Mouse (Mus musculus) limb, embryonic 12.5 days (tissue): ENCODE measurements around the gene Anxa4. TPM values are rescaled to one million over a fixed set of nuclear protein-coding genes. Genes with fewer than 3 reads are reported as not detected.

Experiments
- ATAC-seq: fragments of 200-750 bp; cut with Nextera tagmentation; 2 replicates; pipeline ENCODE4 v1.8.0; 2017; ENCODE audit warnings: low read depth, moderate TSS enrichment; ENCODE audit not compliant: insufficient number of reproducible peaks, insufficient read depth, low FRiP score, low TSS enrichment
- H3K27ac ChIP-seq: fragments of 300-500 bp; sonication (generic); 2 replicates; pipeline ENCODE4 v1.5.1; 2016; ENCODE audit warnings: mild to moderate bottlenecking, moderate library complexity
- H3K27me3 ChIP-seq: fragments of 300-500 bp; sonication (generic); 2 replicates; pipeline ENCODE4 v1.6.1; 2016; ENCODE audit warnings: mild to moderate bottlenecking, moderate library complexity
- H3K36me3 ChIP-seq: fragments of 300-500 bp; sonication (generic); 2 replicates; pipeline ENCODE4 v1.6.1; 2016; ENCODE audit warnings: mild to moderate bottlenecking, moderate library complexity
- H3K4me1 ChIP-seq: fragments of 300-500 bp; sonication (generic); replicated peaks from 2 replicates; pipeline ENCODE4 v1.6.1; 2016
- H3K4me2 ChIP-seq: fragments of 300-500 bp; sonication (generic); 2 replicates; pipeline ENCODE4 v1.6.1; 2016; ENCODE audit warnings: mild to moderate bottlenecking, moderate library complexity
- H3K4me3 ChIP-seq: fragments of 300-500 bp; sonication (generic); replicated peaks from 2 replicates; pipeline ENCODE4 v1.5.1; 2016; ENCODE audit warnings: mild to moderate bottlenecking
- H3K9ac ChIP-seq: fragments of 300-500 bp; sonication (generic); replicated peaks from 2 replicates; pipeline ENCODE4 v1.6.1; 2016; ENCODE audit warnings: mild to moderate bottlenecking, moderate library complexity
- H3K9me3 ChIP-seq: fragments of 300-500 bp; sonication (generic); 2 replicates; pipeline ENCODE4 v1.6.1; 2016; ENCODE audit warnings: mild to moderate bottlenecking, moderate library complexity
- WGBS: fragments of 180-500 bp; shearing (Covaris S2); methylation state at CpG from one replicate; pipeline ENCODE4 v1.1.7; 2016; 5-methylcytosine and 5-hydroxymethylcytosine counted together
- polyA plus RNA-seq: library from polyadenylated mRNA; unstranded; fragments of >200 nt; fragmentation: Nextera tagmentation; extraction: Ambion mirVana; gene quantifications from 2 replicates; pipeline ENCODE4 v1.2.1, GENCODE M21; 2016

Gene Anxa4
- polyA plus RNA-seq, 1 experiment from 2014 or later: 17.9 TPM

- Histone ChIP-seq H3K27me3 (peaks cover 12% of the 10 kb centered on the region; the same call in 1 of the 2 replicates), H3K4me2 (no peak overlapping the region), H3K4me1 (0 out of 2 replicates have a peak, but pooled peaks cover 3% of the 10 kb centered on the region), H3K9ac (no peak overlapping the region), H3K27ac (no peak overlapping the region), H3K4me3 (no peak overlapping the region), H3K9me3 (no peaks in the 10 kb centered on the region), H3K36me3 (no peaks in the 10 kb centered on the region)
- WGBS: 31% methylated on average over 11 of the region's 11 CpGs
- no peak for ATAC-seq
These were observed 8.0 kb upstream of the Anxa4 start for GRCm38 (mm10) chr6:86801431-86801830.

GRCm38 (mm10) chr6:86800467-86800866 is 7.1 kb upstream of the Anxa4 start:
- Histone ChIP-seq H3K27me3 (peaks cover 19% of the 10 kb centered on the region), H3K4me2 (no peak overlapping the region), H3K36me3 (no peaks in the 10 kb centered on the region), H3K9me3 (no peaks in the 10 kb centered on the region), H3K9ac (no peak overlapping the region), H3K27ac (no peak overlapping the region), H3K4me3 (no peak overlapping the region), H3K4me1 (0 out of 2 replicates have a peak, but pooled peaks cover 3% of the 10 kb centered on the region)
- no peak for ATAC-seq
- 88% methylated on average over 3 of the region's 3 CpGs for WGBS

- Histone ChIP-seq H3K4me3 (no peak overlapping the region), H3K4me2 (no peak overlapping the region), H3K36me3 (no peaks in the 10 kb centered on the region), H3K27ac (no peak overlapping the region), H3K9ac (no peak overlapping the region), H3K4me1 (0 out of 2 replicates have a peak, but pooled peaks cover 5% of the 10 kb centered on the region), H3K27me3 (peaks cover 44% of the 10 kb centered on the region), H3K9me3 (no peaks in the 10 kb centered on the region)
- no peak for ATAC-seq
- WGBS: 56% methylated on average over 4 of the region's 4 CpGs
These were observed 4.1 kb upstream of the Anxa4 start for GRCm38 (mm10) chr6:86797455-86797854.

GRCm38 (mm10) chr6:86793957-86794356 is 573 bp upstream of the Anxa4 start:
- no peaks in the 10 kb centered on the region for H3K36me3 ChIP-seq
- WGBS: 52% methylated on average over 5 of the region's 5 CpGs
- no peak overlapping the region for H3K9ac ChIP-seq
- H3K4me1 ChIP-seq: 0 out of 2 replicates have a peak, but pooled peaks cover 5% of the 10 kb centered on the region
- H3K9me3 ChIP-seq: no peaks in the 10 kb centered on the region
- no peak overlapping the region for H3K27ac ChIP-seq
- H3K4me2 ChIP-seq: peak overlapping the region; percentile 99
- no peak for ATAC-seq
- peak overlapping the region; percentile 66; the same call in 1 of the 2 replicates for H3K4me3 ChIP-seq
- H3K27me3 ChIP-seq: peaks cover 59% of the 10 kb centered on the region

GRCm38 (mm10) chr6:86790351-86790943 is 2.9 kb downstream of the Anxa4 start:
- Histone ChIP-seq H3K4me2 (no peak overlapping the region), H3K4me1 (0 out of 2 replicates have a peak, but pooled peaks cover 9% of the 10 kb centered on the region), H3K27me3 (peaks cover 39% of the 10 kb centered on the region), H3K36me3 (no peaks in the 10 kb centered on the region), H3K27ac (no peak overlapping the region), H3K4me3 (no peak overlapping the region), H3K9ac (no peak overlapping the region), H3K9me3 (no peaks in the 10 kb centered on the region)
- WGBS: 86% methylated on average over 10 of the region's 10 CpGs
- ATAC-seq: no peak

- Histone ChIP-seq H3K4me1 (0 out of 2 replicates have a peak, but pooled peaks cover 9% of the 10 kb centered on the region), H3K4me3 (no peak overlapping the region), H3K4me2 (no peak overlapping the region), H3K27me3 (peaks cover 23% of the 10 kb centered on the region), H3K9me3 (no peaks in the 10 kb centered on the region), H3K9ac (no peak overlapping the region), H3K27ac (no peak overlapping the region), H3K36me3 (no peaks in the 10 kb centered on the region)
- no peak for ATAC-seq
- WGBS: 85% methylated on average over 4 of the region's 4 CpGs
These were observed 5.1 kb downstream of the Anxa4 start for GRCm38 (mm10) chr6:86788242-86788641.

- no peak for ATAC-seq
- H3K9ac ChIP-seq: no peak overlapping the region
- H3K4me2 ChIP-seq: no peak overlapping the region
- H3K4me3 ChIP-seq: no peak overlapping the region
- H3K36me3 ChIP-seq: no peaks in the 10 kb centered on the region
- no peak overlapping the region for H3K27ac ChIP-seq
- peaks cover 6% of the 10 kb centered on the region for H3K27me3 ChIP-seq
- H3K9me3 ChIP-seq: no peaks in the 10 kb centered on the region
- WGBS: 92% methylated on average over 3 of the region's 3 CpGs
- H3K4me1 ChIP-seq: 0 out of 2 replicates have a peak, but pooled peaks cover 4% of the 10 kb centered on the region
These were observed 6.8 kb downstream of the Anxa4 start for GRCm38 (mm10) chr6:86786545-86786944.

GRCm38 (mm10) chr6:86784739-86785138 is 8.6 kb downstream of the Anxa4 start:
- no peaks in the 10 kb centered on the region for H3K27me3 ChIP-seq
- WGBS: 83% methylated on average over 3 of the region's 3 CpGs
- no peak overlapping the region for H3K9ac ChIP-seq
- H3K4me2 ChIP-seq: no peak overlapping the region
- H3K9me3 ChIP-seq: no peaks in the 10 kb centered on the region
- ATAC-seq: no peak
- no peaks in the 10 kb centered on the region for H3K36me3 ChIP-seq
- 0 out of 2 replicates have a peak, but pooled peaks cover 4% of the 10 kb centered on the region for H3K4me1 ChIP-seq
- no peak overlapping the region for H3K27ac ChIP-seq
- H3K4me3 ChIP-seq: no peak overlapping the region

GRCm38 (mm10) chr6:86782342-86782741 is 11.0 kb downstream of the Anxa4 start:
- Histone ChIP-seq H3K4me2 (no peak overlapping the region), H3K36me3 (no peaks in the 10 kb centered on the region), H3K9ac (no peak overlapping the region), H3K27me3 (no peaks in the 10 kb centered on the region), H3K4me3 (no peak overlapping the region), H3K9me3 (no peaks in the 10 kb centered on the region), H3K27ac (no peak overlapping the region), H3K4me1 (0 out of 2 replicates have a peak, but pooled peaks cover 2% of the 10 kb centered on the region)
- 83% methylated on average over 2 of the region's 3 CpGs for WGBS
- no peak for ATAC-seq

- Histone ChIP-seq H3K27me3 (no peaks in the 10 kb centered on the region), H3K9me3 (no peaks in the 10 kb centered on the region), H3K4me2 (no peak overlapping the region), H3K4me3 (no peak overlapping the region), H3K27ac (no peak overlapping the region), H3K9ac (no peak overlapping the region), H3K4me1 (peaks cover 10% of the 10 kb centered on the region), H3K36me3 (no peaks in the 10 kb centered on the region)
- 31% methylated on average over 2 of the region's 2 CpGs for WGBS
- no peak for ATAC-seq
These were observed 11.9 kb downstream of the Anxa4 start for GRCm38 (mm10) chr6:86781361-86781957.

GRCm38 (mm10) chr6:86778910-86779594 is 14.3 kb downstream of the Anxa4 start:
- no peak overlapping the region for H3K27ac ChIP-seq
- H3K9me3 ChIP-seq: no peaks in the 10 kb centered on the region
- H3K36me3 ChIP-seq: no peaks in the 10 kb centered on the region
- no peaks in the 10 kb centered on the region for H3K27me3 ChIP-seq
- no peak overlapping the region for H3K4me3 ChIP-seq
- 91% methylated on average over 10 of the region's 10 CpGs for WGBS
- H3K4me2 ChIP-seq: no peak overlapping the region
- H3K4me1 ChIP-seq: peaks cover 12% of the 10 kb centered on the region
- ATAC-seq: no peak
- H3K9ac ChIP-seq: no peak overlapping the region
